Mouse (Mus musculus): ENCODE results near the gene Entpd7. TPM values are rescaled to one million over a fixed set of nuclear protein-coding genes. Genes with fewer than 3 reads are reported as not detected.

Gene Entpd7
- polyA plus RNA-seq (2014; fragmentation: Nextera tagmentation; extraction: Ambion mirVana): 13.7 and 16.7 TPM in 2 replicates

DNA sequence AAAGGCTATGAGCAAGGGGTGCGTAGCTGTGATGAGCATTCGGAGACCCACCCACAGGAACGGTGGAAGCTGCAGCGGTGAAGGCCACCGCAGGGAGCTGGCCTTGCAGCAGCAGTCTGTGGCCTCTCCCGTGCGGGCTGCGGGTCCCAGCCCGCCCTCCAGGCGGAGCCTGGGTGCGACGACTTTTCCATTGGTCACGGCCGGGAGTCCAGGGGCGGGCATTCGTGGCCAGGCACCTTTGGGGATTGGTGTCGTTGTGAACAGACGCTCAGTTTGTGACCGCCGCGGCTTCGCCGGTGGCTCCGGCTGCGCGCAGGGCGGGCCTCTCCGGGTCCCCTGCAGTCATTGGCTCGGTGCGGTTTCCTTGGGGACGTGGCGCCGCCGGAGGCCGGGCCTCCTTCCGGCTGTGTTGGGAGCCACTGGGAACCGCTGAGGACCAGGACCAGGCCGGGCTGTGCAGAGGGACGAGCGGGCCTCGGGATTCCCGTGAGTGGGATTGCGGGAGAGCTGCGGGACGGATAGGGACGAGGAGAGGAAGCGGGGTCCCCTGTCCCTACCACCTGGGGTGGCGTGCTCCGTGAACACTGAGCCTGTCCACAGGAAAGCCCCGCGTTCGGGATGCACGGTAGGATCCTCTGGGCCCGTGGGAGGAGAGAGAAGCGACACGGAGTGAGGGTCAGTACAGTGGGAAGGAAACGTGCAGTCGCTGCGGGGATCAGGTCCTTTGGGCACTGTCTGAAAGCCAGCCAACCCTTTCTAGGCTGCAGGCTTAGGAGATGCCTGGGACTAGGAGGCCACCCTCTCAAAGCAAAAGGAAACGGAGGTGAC, at the start of gene Entpd7:
TSS of gene Entpd7 (plus strand) at position 254 of the 828 bp plus-strand sequence.
- Histone ChIP-seq H3K9ac (ENCODE audit: low read length) (peak within 1 kb of the TSS; percentile 76), H3K4me2 (ENCODE audit: low read depth, severe bottlenecking) (peak within 1 kb of the TSS; percentile 88), H3K27me3 (ENCODE audit: control insufficient read depth, insufficient read depth, low read length) (no peaks in the 10 kb centered on the region), H3K9me3 (ENCODE audit: control insufficient read depth, low read length) (no peaks in the 10 kb centered on the region), H3K27ac (replicated peaks; ENCODE audit: low read depth, low read length) (0 out of 2 replicates have a peak within 1 kb of the TSS, but pooled peaks have one; percentile 3), H3K36me3 (ENCODE audit: control insufficient read depth, insufficient read depth, low read length) (no peaks in the 10 kb centered on the region), H3K4me1 (ENCODE audit: control insufficient read depth, insufficient read depth, low read length) (no peaks in the 10 kb centered on the region), H3K4me3 (ENCODE audit: low read depth, low read length) (peak within 1 kb of the TSS; percentile 90)
- peak; percentile 96 for DNase-seq (ENCODE audit: low spot score)
- WGBS: under 1% methylated on average over 60 of the region's 60 CpGs
- peak; percentile 97 for ATAC-seq (ENCODE audit: insufficient number of reproducible peaks, low FRiP score, low TSS enrichment, low read depth)

DNA sequence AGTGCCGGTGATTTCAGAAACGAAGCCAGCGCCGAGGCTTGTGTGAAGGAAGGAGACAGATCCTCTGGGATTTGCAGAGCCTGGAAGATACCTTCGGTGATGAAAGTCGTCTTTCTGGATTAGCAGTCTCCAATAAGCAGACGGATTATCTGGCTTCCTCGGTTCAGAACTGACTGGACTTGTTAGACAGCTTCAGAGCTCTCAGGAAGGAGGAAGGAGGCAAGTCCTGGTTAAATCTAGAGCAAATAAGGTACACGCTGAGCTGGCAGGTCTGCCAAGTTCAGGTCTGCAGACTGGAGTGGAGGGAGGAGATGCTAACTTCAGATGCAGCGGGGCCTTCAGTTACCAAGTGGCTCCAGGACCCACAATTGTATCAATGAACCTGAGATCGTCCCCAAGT, 47.6 kb upstream of the Entpd7 start:
- Histone ChIP-seq H3K4me1 (ENCODE audit: control insufficient read depth, insufficient read depth, low read length) (no peaks in the 10 kb centered on the region), H3K27me3 (ENCODE audit: control insufficient read depth, insufficient read depth, low read length) (no peaks in the 10 kb centered on the region), H3K27ac (replicated peaks; ENCODE audit: low read depth, low read length) (no peak overlapping the region), H3K9me3 (ENCODE audit: control insufficient read depth, low read length) (no peaks in the 10 kb centered on the region), H3K36me3 (ENCODE audit: control insufficient read depth, insufficient read depth, low read length) (no peaks in the 10 kb centered on the region), H3K4me2 (ENCODE audit: low read depth, severe bottlenecking) (no peak overlapping the region), H3K9ac (ENCODE audit: low read length) (no peak overlapping the region), H3K4me3 (ENCODE audit: low read depth, low read length) (no peak overlapping the region)
- WGBS: 74% methylated on average over 11 of the region's 11 CpGs
- ATAC-seq (ENCODE audit: insufficient number of reproducible peaks, low FRiP score, low TSS enrichment, low read depth): no peak
- DNase-seq (ENCODE audit: low spot score): no peak

DNA sequence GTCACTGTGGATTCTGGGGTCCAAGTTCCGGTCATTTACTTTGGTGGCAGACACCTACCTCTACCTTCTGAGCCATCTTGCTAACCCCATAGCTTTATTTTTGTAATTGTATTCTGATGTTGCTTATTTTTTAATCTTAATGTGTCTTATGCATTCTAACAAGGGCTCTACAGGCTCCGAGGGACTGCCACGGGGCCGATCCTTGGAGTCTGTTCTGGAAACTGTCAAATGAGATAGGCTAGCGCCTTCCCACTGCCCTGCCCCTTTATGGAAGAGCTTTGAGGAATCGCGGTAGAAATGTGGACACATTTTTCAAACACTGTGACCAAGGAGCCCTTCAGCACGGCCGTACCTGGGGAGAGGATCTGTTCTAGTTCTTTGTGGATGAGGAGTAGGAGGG, 46.6 kb upstream of the Entpd7 start:
- H3K36me3 ChIP-seq (ENCODE audit: control insufficient read depth, insufficient read depth, low read length): no peaks in the 10 kb centered on the region
- no peak overlapping the region for H3K27ac ChIP-seq (replicated peaks; ENCODE audit: low read depth, low read length)
- H3K27me3 ChIP-seq (ENCODE audit: control insufficient read depth, insufficient read depth, low read length): no peaks in the 10 kb centered on the region
- H3K9me3 ChIP-seq (ENCODE audit: control insufficient read depth, low read length): no peaks in the 10 kb centered on the region
- H3K4me2 ChIP-seq (ENCODE audit: low read depth, severe bottlenecking): no peak overlapping the region
- DNase-seq (ENCODE audit: low spot score) (no peak), ATAC-seq (ENCODE audit: insufficient number of reproducible peaks, low FRiP score, low TSS enrichment, low read depth) (no peak)
- no peak overlapping the region for H3K9ac ChIP-seq (ENCODE audit: low read length)
- no peak overlapping the region for H3K4me3 ChIP-seq (ENCODE audit: low read depth, low read length)
- H3K4me1 ChIP-seq (ENCODE audit: control insufficient read depth, insufficient read depth, low read length): no peaks in the 10 kb centered on the region
- WGBS: 81% methylated on average over 9 of the region's 9 CpGs

DNA sequence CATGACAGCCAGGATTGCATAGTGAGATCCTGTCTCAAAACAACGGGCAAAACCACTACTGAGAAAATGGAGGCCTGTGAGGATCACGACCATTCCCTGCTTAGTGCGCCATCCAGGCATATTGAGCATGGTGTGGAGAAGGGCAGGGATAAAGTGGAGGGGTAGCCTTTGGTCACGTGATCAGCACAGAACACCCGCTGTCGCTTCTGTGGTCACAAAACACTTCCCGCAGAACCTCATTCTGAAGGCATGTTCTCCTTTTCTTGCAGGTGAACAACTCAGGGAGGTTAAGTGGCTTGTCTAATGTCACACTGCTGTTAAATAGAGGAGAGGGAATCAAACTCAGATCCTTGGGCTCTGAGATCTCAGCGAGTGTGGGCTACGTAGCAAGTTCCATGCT, 44.0 kb upstream of the Entpd7 start:
- Histone ChIP-seq H3K27me3 (ENCODE audit: control insufficient read depth, insufficient read depth, low read length) (no peaks in the 10 kb centered on the region), H3K4me2 (ENCODE audit: low read depth, severe bottlenecking) (no peak overlapping the region), H3K4me3 (ENCODE audit: low read depth, low read length) (no peak overlapping the region), H3K36me3 (ENCODE audit: control insufficient read depth, insufficient read depth, low read length) (no peaks in the 10 kb centered on the region), H3K4me1 (ENCODE audit: control insufficient read depth, insufficient read depth, low read length) (no peaks in the 10 kb centered on the region), H3K9me3 (ENCODE audit: control insufficient read depth, low read length) (no peaks in the 10 kb centered on the region), H3K27ac (replicated peaks; ENCODE audit: low read depth, low read length) (no peak overlapping the region), H3K9ac (ENCODE audit: low read length) (no peak overlapping the region)
- no peak for DNase-seq (ENCODE audit: low spot score)
- ATAC-seq (ENCODE audit: insufficient number of reproducible peaks, low FRiP score, low TSS enrichment, low read depth): no peak
- WGBS: 89% methylated on average over 9 of the region's 9 CpGs

DNA sequence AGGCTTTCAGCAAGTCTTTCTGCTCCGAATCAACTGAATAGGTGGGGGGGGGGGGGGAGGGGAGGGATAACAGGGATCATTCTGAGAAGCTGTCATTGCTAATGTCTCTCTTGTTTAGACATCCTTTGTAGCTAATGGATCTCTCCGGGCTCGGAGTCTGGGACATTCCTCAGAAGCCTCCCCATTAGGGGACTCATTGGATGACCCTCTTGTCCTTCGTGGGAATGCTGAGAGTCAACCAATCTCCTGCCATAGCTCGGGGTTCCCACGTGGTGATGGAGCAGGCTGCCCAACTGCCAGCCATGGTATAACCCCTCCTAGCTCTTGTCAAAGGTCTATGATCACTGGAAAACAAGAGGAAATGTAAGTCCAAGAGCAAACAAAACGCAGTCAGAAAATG, 42.6 kb upstream of the Entpd7 start:
- Histone ChIP-seq H3K27ac (replicated peaks; ENCODE audit: low read depth, low read length) (no peak overlapping the region), H3K36me3 (ENCODE audit: control insufficient read depth, insufficient read depth, low read length) (no peaks in the 10 kb centered on the region), H3K9me3 (ENCODE audit: control insufficient read depth, low read length) (no peaks in the 10 kb centered on the region), H3K9ac (ENCODE audit: low read length) (no peak overlapping the region), H3K27me3 (ENCODE audit: control insufficient read depth, insufficient read depth, low read length) (no peaks in the 10 kb centered on the region), H3K4me2 (ENCODE audit: low read depth, severe bottlenecking) (no peak overlapping the region), H3K4me1 (ENCODE audit: control insufficient read depth, insufficient read depth, low read length) (no peaks in the 10 kb centered on the region), H3K4me3 (ENCODE audit: low read depth, low read length) (no peak overlapping the region)
- ATAC-seq (ENCODE audit: insufficient number of reproducible peaks, low FRiP score, low TSS enrichment, low read depth) (no peak), DNase-seq (ENCODE audit: low spot score) (no peak)
- WGBS: 68% methylated on average over 7 of the region's 7 CpGs

DNA sequence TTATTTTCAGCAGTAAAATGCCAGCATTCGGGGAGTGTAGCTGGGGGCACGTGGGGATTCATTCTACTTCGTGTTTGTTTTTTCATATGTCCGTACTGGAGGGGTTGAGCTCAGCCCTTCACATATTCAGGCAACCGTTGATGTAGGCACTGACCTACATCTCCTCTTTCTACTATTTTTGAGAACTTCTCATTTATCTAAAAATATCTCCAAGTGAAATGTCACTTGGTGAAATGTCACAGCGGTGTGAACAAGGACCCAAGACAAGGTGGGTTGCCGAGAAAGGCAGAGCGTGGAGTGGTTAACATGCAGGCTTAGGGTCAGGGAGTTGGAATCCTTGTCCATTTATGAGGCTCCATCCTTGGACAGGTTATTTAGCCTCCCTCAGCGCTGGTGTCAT, 42.2 kb upstream of the Entpd7 start:
- H3K27ac ChIP-seq (replicated peaks; ENCODE audit: low read depth, low read length): no peak overlapping the region
- H3K9ac ChIP-seq (ENCODE audit: low read length): no peak overlapping the region
- no peaks in the 10 kb centered on the region for H3K27me3 ChIP-seq (ENCODE audit: control insufficient read depth, insufficient read depth, low read length)
- H3K4me3 ChIP-seq (ENCODE audit: low read depth, low read length): no peak overlapping the region
- no peaks in the 10 kb centered on the region for H3K9me3 ChIP-seq (ENCODE audit: control insufficient read depth, low read length)
- ATAC-seq (ENCODE audit: insufficient number of reproducible peaks, low FRiP score, low TSS enrichment, low read depth) (no peak), DNase-seq (ENCODE audit: low spot score) (no peak)
- H3K36me3 ChIP-seq (ENCODE audit: control insufficient read depth, insufficient read depth, low read length): no peaks in the 10 kb centered on the region
- H3K4me2 ChIP-seq (ENCODE audit: low read depth, severe bottlenecking): no peak overlapping the region
- 94% methylated on average over 9 of the region's 9 CpGs for WGBS
- H3K4me1 ChIP-seq (ENCODE audit: control insufficient read depth, insufficient read depth, low read length): no peaks in the 10 kb centered on the region

DNA sequence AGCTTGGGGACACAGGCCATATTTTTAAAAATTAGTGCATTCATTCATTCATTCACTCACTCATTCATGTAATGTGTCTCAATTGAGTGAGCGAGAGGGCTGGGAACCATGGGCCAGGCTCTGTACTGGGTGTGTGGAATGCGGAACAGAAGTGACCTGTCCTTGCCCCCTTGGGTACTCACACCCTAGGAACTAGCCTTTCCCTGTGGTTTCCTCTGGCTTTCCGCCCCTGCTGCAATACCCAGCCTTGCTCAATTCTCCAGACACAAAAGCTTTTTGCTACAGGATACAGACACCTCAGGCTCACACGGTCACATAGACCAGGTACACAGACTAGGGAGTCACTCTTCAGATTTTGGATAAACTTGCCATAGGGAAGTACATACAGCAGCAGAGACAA, 41.1 kb upstream of the Entpd7 start:
- Histone ChIP-seq H3K27me3 (ENCODE audit: control insufficient read depth, insufficient read depth, low read length) (no peaks in the 10 kb centered on the region), H3K36me3 (ENCODE audit: control insufficient read depth, insufficient read depth, low read length) (no peaks in the 10 kb centered on the region), H3K9ac (ENCODE audit: low read length) (no peak overlapping the region), H3K4me2 (ENCODE audit: low read depth, severe bottlenecking) (no peak overlapping the region), H3K27ac (replicated peaks; ENCODE audit: low read depth, low read length) (no peak overlapping the region), H3K4me3 (ENCODE audit: low read depth, low read length) (no peak overlapping the region), H3K4me1 (ENCODE audit: control insufficient read depth, insufficient read depth, low read length) (no peaks in the 10 kb centered on the region), H3K9me3 (ENCODE audit: control insufficient read depth, low read length) (no peaks in the 10 kb centered on the region)
- no peak for DNase-seq (ENCODE audit: low spot score)
- WGBS: 91% methylated on average over 4 of the region's 4 CpGs
- ATAC-seq (ENCODE audit: insufficient number of reproducible peaks, low FRiP score, low TSS enrichment, low read depth): no peak

DNA sequence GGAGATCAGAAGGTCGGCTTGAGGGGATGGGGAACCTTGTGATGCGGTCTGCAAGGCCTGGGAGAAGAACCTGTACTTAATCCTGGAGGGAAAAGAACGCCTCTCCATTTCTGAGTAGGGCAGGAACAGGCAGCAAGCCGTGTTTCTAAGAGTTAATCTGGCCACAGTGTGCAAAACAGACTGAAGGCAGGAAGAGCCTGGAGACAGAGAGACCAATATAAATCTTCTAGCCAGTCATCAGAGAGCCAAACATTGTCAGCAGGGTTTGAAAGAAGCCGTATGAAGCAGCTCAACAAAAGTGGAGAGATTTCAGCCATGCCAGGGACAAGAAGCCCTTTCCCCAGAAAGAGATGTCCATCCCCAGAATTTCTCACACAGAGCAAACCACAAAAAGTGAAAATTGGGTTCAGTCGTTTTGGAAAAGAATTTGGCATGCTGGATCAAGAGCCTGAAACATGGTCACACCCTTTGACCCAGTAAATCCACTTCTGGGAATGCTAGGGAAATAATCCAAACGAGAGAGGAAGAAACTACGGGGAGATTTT, 38.2 kb upstream of the Entpd7 start:
- Histone ChIP-seq H3K4me3 (ENCODE audit: low read depth, low read length) (no peak overlapping the region), H3K27ac (replicated peaks; ENCODE audit: low read depth, low read length) (no peak overlapping the region), H3K9ac (ENCODE audit: low read length) (no peak overlapping the region), H3K4me1 (ENCODE audit: control insufficient read depth, insufficient read depth, low read length) (0 out of 2 replicates have a peak, but pooled peaks cover 5% of the 10 kb centered on the region), H3K27me3 (ENCODE audit: control insufficient read depth, insufficient read depth, low read length) (no peaks in the 10 kb centered on the region; the same call in 1 of the 2 replicates), H3K9me3 (ENCODE audit: control insufficient read depth, low read length) (no peaks in the 10 kb centered on the region), H3K4me2 (ENCODE audit: low read depth, severe bottlenecking) (no peak overlapping the region), H3K36me3 (ENCODE audit: control insufficient read depth, insufficient read depth, low read length) (no peaks in the 10 kb centered on the region)
- ATAC-seq (ENCODE audit: insufficient number of reproducible peaks, low FRiP score, low TSS enrichment, low read depth): no peak
- DNase-seq (ENCODE audit: low spot score): no peak
- 47% methylated on average over 8 of the region's 8 CpGs for WGBS

Data from limb, embryonic 11.5 days (tissue).